Mouse (Mus musculus) spleen, postnatal 36 days (tissue): ENCODE results near the gene Lck.

ENCODE experiments used
- DNase-seq, 2 experiments: peaks; one replicate each; pipeline ENCODE4 v3.0.0; 2022; ENCODE audit warnings: low spot score in 2 of 2, mixed read lengths in 1 of 2

Gene Lck

DNA sequence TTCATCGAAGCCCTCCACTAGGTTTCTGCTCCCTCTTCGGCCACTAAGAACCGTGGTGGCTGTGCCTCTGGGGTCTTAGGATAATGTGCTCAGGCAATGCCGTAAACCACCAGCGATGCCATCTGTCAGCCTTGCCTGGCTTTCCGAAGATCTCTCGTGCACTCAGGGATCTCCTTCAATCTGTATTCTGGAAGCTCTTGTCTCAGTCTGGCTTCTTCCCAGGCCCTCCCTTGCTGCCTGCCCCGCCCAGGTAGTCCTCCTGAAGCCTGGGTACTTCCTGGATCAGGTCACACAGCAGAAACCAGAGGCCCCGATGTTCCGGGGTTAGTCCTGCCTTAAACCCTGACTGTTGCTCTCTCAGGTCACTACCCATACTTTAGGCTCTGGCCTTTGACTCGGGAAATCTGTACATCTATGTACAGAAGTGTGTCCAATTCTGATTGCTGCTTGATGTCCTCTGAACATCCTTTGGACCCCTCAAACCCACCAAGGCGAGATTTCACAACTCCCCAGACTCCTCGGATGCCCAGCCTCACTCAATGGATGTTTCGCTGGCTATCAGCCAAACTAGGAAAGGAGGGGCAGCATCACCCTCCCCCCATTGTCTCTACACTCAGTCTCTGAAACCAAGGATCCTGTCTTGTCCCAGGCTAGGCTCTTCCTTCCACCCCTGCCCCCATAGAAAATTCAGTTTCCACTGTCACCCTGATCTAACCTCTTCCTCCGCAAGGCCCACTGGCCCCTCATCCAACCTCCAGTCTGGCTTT lies 64.4 kb downstream of the Lck start:
- no peak for DNase-seq

GRCm38 (mm10) chr4:129508237-129508515 lies 65.3 kb downstream of the Lck start:
- no peak for DNase-seq

GRCm38 (mm10) chr4:129507434-129508236 lies 65.8 kb downstream of the Lck start:
- DNase-seq: peak in 1 of 2 experiments; percentile 34

DNA sequence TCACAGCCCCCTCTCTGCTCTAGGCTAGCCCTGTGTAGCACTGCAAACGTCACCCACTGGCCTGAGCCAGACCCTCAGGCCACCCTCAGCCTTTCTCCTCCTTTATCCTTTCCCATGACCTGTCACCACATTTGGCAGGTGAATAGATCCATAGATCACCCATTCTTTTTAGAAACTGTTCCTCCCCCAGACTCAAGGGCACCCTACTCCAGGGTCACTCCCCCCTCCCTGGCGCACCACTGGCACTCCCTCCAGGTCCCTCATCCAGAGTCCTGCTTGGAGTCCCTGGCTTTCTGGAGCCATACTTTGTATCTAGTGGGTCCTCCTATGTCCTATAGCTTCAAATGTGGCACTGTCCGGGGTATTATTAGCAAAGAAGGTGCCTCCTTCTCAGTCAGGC lies 67.9 kb downstream of the Lck start:
- no peak for DNase-seq

DNA sequence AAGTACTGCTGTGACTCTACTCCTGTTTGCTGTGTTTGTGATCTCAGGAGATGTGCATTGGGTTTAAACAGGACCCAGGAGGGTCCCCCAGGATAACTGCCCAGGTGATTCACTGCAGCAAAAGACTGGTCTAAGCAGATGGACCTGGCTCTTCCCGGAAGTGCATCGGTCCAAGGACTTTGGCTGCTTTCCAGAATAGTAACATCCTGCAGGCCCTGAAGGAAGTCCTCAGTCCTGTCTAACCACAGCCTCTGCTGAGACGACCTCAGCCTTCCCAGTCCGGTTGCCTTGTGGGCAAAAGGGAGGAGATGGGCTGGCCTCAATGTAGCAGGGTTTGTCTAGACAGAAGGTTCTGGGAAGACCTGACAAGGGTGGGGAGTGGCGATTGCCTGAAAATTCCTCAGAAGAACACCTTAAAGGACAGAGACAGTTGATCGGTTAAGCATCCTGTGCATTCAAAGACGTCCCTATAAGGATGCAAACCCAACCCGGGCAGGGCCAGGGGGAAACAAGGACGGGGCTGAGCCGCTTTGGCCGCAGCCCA lies 70.5 kb downstream of the Lck start:
- DNase-seq: no peak

- DNase-seq: no peak
Measured at GRCm38 (mm10) chr4:129502327-129502888, 71.0 kb downstream of the Lck start.

- peak; percentile 89 for DNase-seq
Measured at GRCm38 (mm10) chr4:129500607-129501566, 72.6 kb downstream of the Lck start.

DNA sequence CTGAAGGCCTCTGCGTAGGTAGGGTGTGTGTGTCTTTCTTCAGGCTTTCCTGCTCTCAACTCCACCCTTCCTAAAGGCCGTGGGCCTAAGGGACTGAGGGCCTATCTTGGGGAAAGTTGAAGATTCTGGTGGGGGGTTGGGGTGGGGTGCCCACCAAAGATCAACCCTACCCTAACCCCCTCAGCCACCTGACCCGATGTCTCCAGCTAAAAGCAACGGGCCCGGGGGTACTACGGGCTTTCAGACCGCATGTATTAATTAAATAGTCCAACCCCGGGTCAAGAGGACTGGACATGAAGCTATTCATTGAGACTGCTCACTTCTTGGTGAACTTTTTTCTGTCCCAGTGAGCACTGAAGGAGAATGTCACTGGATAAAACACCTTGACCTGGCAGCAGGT lies 73.4 kb downstream of the Lck start:
- DNase-seq: no peak

DNA sequence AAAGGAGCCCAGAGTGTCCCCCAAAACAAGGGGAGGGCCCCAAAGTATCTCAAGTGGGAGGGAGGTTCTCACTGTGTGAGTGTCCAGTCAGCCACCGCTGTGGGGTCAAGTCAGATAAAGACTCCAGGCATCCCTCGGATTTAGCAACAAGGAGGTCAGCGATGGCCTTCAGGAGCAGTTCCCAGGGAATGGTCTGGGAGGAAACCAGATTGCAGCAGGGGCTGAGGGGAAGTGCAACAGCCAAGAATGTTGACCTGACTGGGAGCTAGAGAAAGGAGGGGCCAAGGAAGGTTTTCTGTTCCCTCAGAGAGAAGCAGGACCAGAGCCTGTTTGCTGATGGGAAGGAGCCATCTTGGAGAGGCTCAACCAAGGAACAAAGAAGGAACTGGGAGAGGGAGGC lies 74.5 kb downstream of the Lck start:
- no peak for DNase-seq
